Mouse (Mus musculus): ENCODE results near the gene Myo7a. TPM values are rescaled to one million over a fixed set of nuclear protein-coding genes. Genes with fewer than 3 reads are reported as not detected.

Myo7a gene
- polyA plus RNA-seq, 1 experiment from 2014 or later = 12.9 TPM

Other genes starting within 250 kb of the Myo7a start
- gene Gdpd4, start 199.6 kb downstream of the Myo7a start, polyA plus RNA-seq (2015; fragmentation: Nextera tagmentation; extraction: Ambion mirVana) = not detected in 2 replicates
- gene Omp, start 26.0 kb upstream of the Myo7a start, polyA plus RNA-seq (2015; fragmentation: Nextera tagmentation; extraction: Ambion mirVana) = 0.19 and 0.20 TPM in 2 replicates
- 7.5 and 8.8 TPM in 2 replicates for gene Capn5, start 58.8 kb upstream of the Myo7a start, polyA plus RNA-seq (2015; fragmentation: Nextera tagmentation; extraction: Ambion mirVana)
- gene B3gnt6, start 80.0 kb upstream of the Myo7a start, polyA plus RNA-seq (2015; fragmentation: Nextera tagmentation; extraction: Ambion mirVana) = 0.15 and 0.21 TPM in 2 replicates
- 26.0 and 28.3 TPM in 2 replicates for gene Acer3, start 201.7 kb upstream of the Myo7a start, polyA plus RNA-seq (2015; fragmentation: Nextera tagmentation; extraction: Ambion mirVana)
- gene Tsku, start 241.8 kb upstream of the Myo7a start, polyA plus RNA-seq (2015; fragmentation: Nextera tagmentation; extraction: Ambion mirVana) = 9.0 and 9.1 TPM in 2 replicates

All from lung, embryonic 15.5 days (tissue).